Mouse (Mus musculus): Measurements from ENCODE around the gene Echs1.

GRCm38 (mm10) chr7:140077698-140078097 is 38.6 kb downstream of the Echs1 start:
- TF ChIP-seq POLR2A (IDR thresholded peaks at IDR 0.05; ENCODE audit: insufficient read depth, low read length) (no peak), EP300 (IDR thresholded peaks at IDR 0.05; ENCODE audit: insufficient read depth, low read depth, low read length) (0 out of 2 replicates have a peak, but pooled peaks have one; percentile 13)

All from ES-Bruce4 (cell line).